13 mouse cellular contexts compared by ENCODE assay signal in the genomic region with DNA sequence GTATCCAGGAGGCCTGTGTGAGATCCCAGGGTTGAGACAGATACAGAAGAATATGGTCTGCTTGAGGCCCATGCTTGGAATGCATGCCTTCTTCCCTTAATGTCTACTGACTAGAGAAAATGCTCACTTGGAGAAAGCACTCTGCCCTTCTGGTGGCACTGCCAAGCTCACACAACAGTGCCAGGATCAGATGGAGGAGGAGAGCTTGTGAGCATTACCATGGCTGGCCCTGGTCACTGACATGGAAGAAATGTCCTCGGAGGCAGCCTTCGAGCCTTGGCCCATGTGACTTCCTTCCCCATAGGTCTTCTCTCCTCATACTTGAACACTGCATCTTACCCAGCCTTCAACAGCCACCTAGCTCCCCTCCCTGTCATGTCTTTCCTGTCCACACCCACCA.
A peak's percentile ranks its signal among the peaks of the same experiment; 100 is the strongest.
DNase-seq lines count a peak whose midpoint lies in the region.
"Had no signal": no experiment of that assay in that cellular context is flagged by ENCODE, and none has a peak within 500 bp of the region (broad histone marks: within the 10 kb centered on the region; RNA-seq: fewer than 3 reads in every experiment).

No protein-coding gene starts in this region.

- DNase-seq in cerebellum, postnatal 10 days, result peak; percentile 73 to 85
- DNase-seq in cerebellum, adult 11-12 months, result no peak
- peak; percentile 36 to 45 for DNase-seq in cerebellum, postnatal 25 days
- no peak for DNase-seq in cerebellum, adult 9-11 months
- peak; percentile 41 for DNase-seq in left cerebral cortex, postnatal 4 days
- no peak for DNase-seq in left cerebral cortex, adult 9 months (ENCODE audit: low spot score in 2 of 2)
- DNase-seq: adrenal gland, adult 8-10 months; adrenal gland, postnatal 14 days; adrenal gland, postnatal 36 days; B cell, adult 2 months; cerebellum, adult 18-20 months; cerebellum, adult 8-10 months; forebrain, postnatal 0 days had no signal

- intact Hi-C loops in left cerebral cortex, postnatal 4 days (cut with DNase I), result no loop called here

Comparison
In these comparisons a context has a peak if more than half of its experiments do, and no peak if none do; other contexts are left out.
1. DNase-seq: peak in cerebellum, postnatal 10 days (2 of 2), cerebellum, postnatal 25 days (2 of 2) and left cerebral cortex, postnatal 4 days (single experiment); none in cerebellum, adult 11-12 months (single experiment), cerebellum, adult 9-11 months (single experiment) and left cerebral cortex, adult 9 months (0 of 2).